Mouse (Mus musculus): Measurements from ENCODE around the gene Pygo1.

DNA sequence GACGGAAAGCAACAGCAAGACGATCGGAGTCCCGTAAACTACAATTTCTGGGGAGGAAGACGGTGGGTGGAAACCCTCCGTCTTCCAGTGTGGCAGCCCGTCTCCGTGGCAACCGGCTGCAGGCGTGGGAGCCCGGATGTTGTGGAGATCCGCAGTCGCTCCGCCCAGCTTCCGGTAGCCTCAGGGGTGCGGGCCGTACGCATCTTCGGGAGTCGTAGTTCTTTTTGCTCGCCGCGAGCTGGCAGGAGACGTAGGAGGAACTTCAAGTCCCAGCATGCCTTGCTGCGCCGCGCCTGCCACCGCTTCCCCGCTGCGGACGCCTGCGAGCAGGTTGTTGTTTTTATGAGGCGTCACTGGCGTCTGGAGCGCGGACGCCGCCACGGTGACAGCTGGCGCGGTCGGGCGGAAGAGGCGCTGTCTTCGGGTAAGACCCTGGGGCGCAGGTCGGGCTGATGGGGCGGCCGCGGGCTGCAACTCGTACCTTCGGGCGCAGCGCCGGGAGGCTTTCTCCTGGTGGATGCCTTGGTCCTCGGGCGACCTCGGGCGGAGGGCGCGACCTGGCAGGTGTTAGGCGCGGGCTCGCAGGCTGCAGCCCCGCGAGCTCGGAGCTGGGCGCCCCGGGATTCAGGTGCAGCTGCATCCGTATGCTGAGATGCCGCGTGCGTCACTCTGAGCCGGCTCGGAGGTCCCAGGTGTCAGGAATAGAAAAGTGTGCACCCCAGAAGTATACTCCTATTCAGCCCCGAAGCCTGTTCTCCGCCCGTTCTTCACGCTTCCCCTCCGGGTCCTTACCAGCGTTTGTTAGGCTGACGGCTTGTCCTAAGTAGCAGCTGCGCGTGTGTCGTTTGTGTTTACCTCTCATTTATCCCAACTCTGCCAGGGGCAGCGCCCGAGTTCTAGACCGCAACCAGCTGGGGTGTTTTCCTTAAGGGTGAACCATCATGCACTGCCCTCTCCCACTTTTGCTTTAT lies 60.1 kb downstream of the Pygo1 start, which contains the start of the genes Ccpg1os and Ccpg1:
- TF ChIP-seq POLR2A (IDR thresholded peaks at IDR 0.05; ENCODE audit: borderline replicate concordance, low read depth, low read length) (no peak), CTCF (IDR thresholded peaks at IDR 0.05; ENCODE audit: low read depth, low read length) (no peak)

Measured in bone marrow macrophage, adult 2 months (primary cell).